Mouse (Mus musculus) CD4-positive, CD25-positive, alpha-beta regulatory T cell, adult 2 months (primary cell): ENCODE data around the gene Lrrc20.
"Not testable (repeated sequence)": the region's sequence is repeated elsewhere in the genome, so short reads cannot be mapped to it uniquely, and the experiment has no call there.

Source experiments
- DNase-seq: peaks from one replicate; pipeline ENCODE4 v3.0.0-alpha.2; 2012; ENCODE audit warnings: low read depth, low spot score

Gene Lrrc20

GRCm38 (mm10) chr10:61475594-61476439 is at the start of gene Lrrc20:
Lrrc20 (plus strand) TSS chr10:61475801.
- DNase-seq, result peak; percentile 98

GRCm38 (mm10) chr10:61426251-61426757 is 49.3 kb upstream of the Lrrc20 start:
- DNase-seq, result no peak

- no peak for DNase-seq
Observed at GRCm38 (mm10) chr10:61427951-61428350, 47.6 kb upstream of the Lrrc20 start.

- no peak for DNase-seq
Observed at GRCm38 (mm10) chr10:61428416-61428815, 47.2 kb upstream of the Lrrc20 start.

- no peak for DNase-seq
Observed at GRCm38 (mm10) chr10:61429043-61429442, 46.6 kb upstream of the Lrrc20 start.

GRCm38 (mm10) chr10:61431375-61431774 is 44.2 kb upstream of the Lrrc20 start:
- DNase-seq, result no peak

- no peak for DNase-seq
Observed at GRCm38 (mm10) chr10:61440202-61440800, 35.3 kb upstream of the Lrrc20 start.

- no peak for DNase-seq
Observed at GRCm38 (mm10) chr10:61443456-61443855, 32.1 kb upstream of the Lrrc20 start.

GRCm38 (mm10) chr10:61443876-61444275 is 31.7 kb upstream of the Lrrc20 start:
- DNase-seq, result no peak

GRCm38 (mm10) chr10:61445016-61445415 is 30.6 kb upstream of the Lrrc20 start:
- no peak for DNase-seq

GRCm38 (mm10) chr10:61447581-61448353 is 27.8 kb upstream of the Lrrc20 start:
- DNase-seq, result no peak

- DNase-seq, result no peak
Observed at GRCm38 (mm10) chr10:61448834-61449233, 26.8 kb upstream of the Lrrc20 start.

- DNase-seq, result peak; percentile 78
Observed at GRCm38 (mm10) chr10:61451463-61451930, 24.1 kb upstream of the Lrrc20 start.

GRCm38 (mm10) chr10:61451931-61452617 is 23.5 kb upstream of the Lrrc20 start:
- DNase-seq, result peak; percentile 65

- DNase-seq, result peak; percentile 99
Observed at GRCm38 (mm10) chr10:61452645-61453044, 23.0 kb upstream of the Lrrc20 start, which contains the start of gene Eif4ebp2. Eif4ebp2 (minus strand) TSS chr10:61452661.

GRCm38 (mm10) chr10:61453171-61453570 is 22.4 kb upstream of the Lrrc20 start:
- DNase-seq, result not testable (repeated sequence)

- DNase-seq, result no peak
Observed at GRCm38 (mm10) chr10:61457182-61457581, 18.4 kb upstream of the Lrrc20 start.

- no peak for DNase-seq
Observed at GRCm38 (mm10) chr10:61465009-61465408, 10.6 kb upstream of the Lrrc20 start.

GRCm38 (mm10) chr10:61466242-61466641 is 9.4 kb upstream of the Lrrc20 start:
- DNase-seq, result peak; percentile 60

- peak; percentile 71 for DNase-seq
Observed at GRCm38 (mm10) chr10:61466873-61467272, 8.7 kb upstream of the Lrrc20 start.

- DNase-seq, result no peak
Observed at GRCm38 (mm10) chr10:61468900-61469299, 6.7 kb upstream of the Lrrc20 start.
